ENCODE assay signal across 8 mouse cellular contexts in genomic region chr4:110285346-110286330, GRCm38 (mm10).
DNase-seq lines count a peak whose midpoint lies in the region; ATAC-seq and TF ChIP-seq lines count a peak whose summit lies in the region.

No protein-coding gene starts in this region.

- H3K27me3 ChIP-seq in kidney, postnatal 0 days (ENCODE audit: insufficient read depth, low read length): no peaks in the 10 kb centered on the region
- no peaks in the 10 kb centered on the region for H3K27me3 ChIP-seq in hindbrain, embryonic 14.5 days (ENCODE audit: control insufficient read depth, insufficient read depth, low read length)
- H3K27me3 ChIP-seq in midbrain, embryonic 13.5 days: peaks cover 6% of the 10 kb centered on the region; the same call in 1 of the 2 replicates
- 0 out of 2 replicates have a peak, but pooled peaks cover 2% of the 10 kb centered on the region for H3K27me3 ChIP-seq in kidney, adult 2 months (replicated peaks; ENCODE audit: control insufficient read depth, insufficient read depth, low read length)

- peak overlapping the region; percentile 41 for H3K4me2 ChIP-seq in kidney, postnatal 0 days (ENCODE audit: low read length)
- H3K4me2 ChIP-seq in hindbrain, embryonic 14.5 days (replicated peaks): peak overlapping the region; percentile 60
- H3K4me2 ChIP-seq in midbrain, embryonic 13.5 days (replicated peaks): peak overlapping the region; percentile 63

- H3K36me3 ChIP-seq in kidney, postnatal 0 days (ENCODE audit: insufficient read depth, low read length): no peaks in the 10 kb centered on the region
- H3K36me3 ChIP-seq in hindbrain, embryonic 14.5 days (replicated peaks; ENCODE audit: control insufficient read depth, insufficient read depth): no peaks in the 10 kb centered on the region
- no peaks in the 10 kb centered on the region for H3K36me3 ChIP-seq in midbrain, embryonic 13.5 days
- H3K36me3 ChIP-seq in kidney, adult 2 months (ENCODE audit: control insufficient read depth, insufficient read depth, low read length): no peaks in the 10 kb centered on the region

- WGBS in kidney, postnatal 0 days: 4% methylated on average over 15 of the region's 15 CpGs
- 7% methylated on average over 15 of the region's 15 CpGs for WGBS in hindbrain, embryonic 14.5 days
- WGBS in midbrain, embryonic 13.5 days: 3% methylated on average over 15 of the region's 15 CpGs
- WGBS in kidney, adult 2 months: 7% methylated on average over 15 of the region's 15 CpGs

- H3K9ac ChIP-seq in kidney, postnatal 0 days (ENCODE audit: low read depth, low read length): peak overlapping the region; percentile 23; the same call in 1 of the 2 replicates
- peak overlapping the region; percentile 92 for H3K9ac ChIP-seq in hindbrain, embryonic 14.5 days
- peak overlapping the region; percentile 89 for H3K9ac ChIP-seq in midbrain, embryonic 13.5 days (replicated peaks)

- ATAC-seq in kidney, postnatal 0 days (replicated peaks; ENCODE audit: low FRiP score, low read depth): no peak; the same call in 1 of the 2 replicates
- peak; percentile 60; the same call in 1 of the 2 replicates for ATAC-seq in hindbrain, embryonic 14.5 days (ENCODE audit: low FRiP score)
- peak; percentile 80 for ATAC-seq in midbrain, embryonic 13.5 days

- no peak for TF ChIP-seq CTCF in kidney, postnatal 0 days (IDR thresholded peaks at IDR 0.05; ENCODE audit: low read depth)
- no peak for TF ChIP-seq CTCF in kidney, adult 2 months (conservative IDR thresholded peaks at IDR 0.05; ENCODE audit: insufficient read depth, insufficient read length, low read depth, low read length)

- peak; percentile 52 for DNase-seq in kidney, postnatal 0 days (ENCODE audit: low spot score)
- DNase-seq in kidney, adult 9 months: no peak
- DNase-seq in cerebellum, postnatal 36 days: peak; percentile 45 to 63
- peak; percentile 76 for DNase-seq in hindbrain, embryonic 14.5 days (ENCODE audit: low spot score)
- DNase-seq in urinary bladder, postnatal 36 days (ENCODE audit: low spot score in 2 of 2): no peak
- no peak for DNase-seq in kidney, adult 2 months
- no peak for DNase-seq in ovary, postnatal 36 days (ENCODE audit: low spot score)

- no peak for TF ChIP-seq POLR2A in kidney, adult 2 months (IDR thresholded peaks at IDR 0.05; ENCODE audit: low read depth, low read length)

- H3K27ac ChIP-seq in kidney, postnatal 0 days: no peak overlapping the region
- peak overlapping the region; percentile 97 for H3K27ac ChIP-seq in hindbrain, embryonic 14.5 days
- peak overlapping the region; percentile 97 for H3K27ac ChIP-seq in midbrain, embryonic 13.5 days
- H3K27ac ChIP-seq in kidney, adult 2 months (ENCODE audit: insufficient read depth, low read depth, low read length): no peak overlapping the region

- no peaks in the 10 kb centered on the region for H3K9me3 ChIP-seq in kidney, postnatal 0 days (replicated peaks; ENCODE audit: low read length)
- no peaks in the 10 kb centered on the region for H3K9me3 ChIP-seq in hindbrain, embryonic 14.5 days (ENCODE audit: control insufficient read depth, low read length)
- H3K9me3 ChIP-seq in midbrain, embryonic 13.5 days: no peaks in the 10 kb centered on the region

- 0 out of 2 replicates have a peak, but pooled peaks cover 4% of the 10 kb centered on the region for H3K4me1 ChIP-seq in kidney, postnatal 0 days (replicated peaks; ENCODE audit: insufficient read depth, low read length)
- H3K4me1 ChIP-seq in hindbrain, embryonic 14.5 days (replicated peaks; ENCODE audit: control insufficient read depth, insufficient read depth, low read length): peaks cover 27% of the 10 kb centered on the region
- H3K4me1 ChIP-seq in midbrain, embryonic 13.5 days (replicated peaks): peaks cover 38% of the 10 kb centered on the region
- no peaks in the 10 kb centered on the region for H3K4me1 ChIP-seq in kidney, adult 2 months (ENCODE audit: control insufficient read depth, insufficient read depth, low read length)

- H3K4me3 ChIP-seq in kidney, postnatal 0 days (replicated peaks; ENCODE audit: low read depth, low read length): peak overlapping the region; percentile 11; the same call in 1 of the 2 replicates
- peak overlapping the region; percentile 56 for H3K4me3 ChIP-seq in hindbrain, embryonic 14.5 days (replicated peaks; ENCODE audit: low read length)
- peak overlapping the region; percentile 57 for H3K4me3 ChIP-seq in midbrain, embryonic 13.5 days (replicated peaks)
- H3K4me3 ChIP-seq in kidney, adult 2 months (ENCODE audit: insufficient read depth, low read depth, low read length): no peak overlapping the region

Comparison
In these comparisons a context has a peak if more than half of its experiments do, and no peak if none do; other contexts are left out.
1. DNase-seq: peak in kidney, postnatal 0 days (single experiment), cerebellum, postnatal 36 days (2 of 2) and hindbrain, embryonic 14.5 days (single experiment); none in kidney, adult 9 months (single experiment), urinary bladder, postnatal 36 days (0 of 2), kidney, adult 2 months (single experiment) and ovary, postnatal 36 days (single experiment).
2. H3K27ac ChIP-seq: peak in hindbrain, embryonic 14.5 days (single experiment) and midbrain, embryonic 13.5 days (single experiment); none in kidney, postnatal 0 days (single experiment) and kidney, adult 2 months (single experiment).
3. H3K9ac ChIP-seq: peak in every context shown above with its lines; median percentile 92 in hindbrain, embryonic 14.5 days; 89 in midbrain, embryonic 13.5 days; 23 in kidney, postnatal 0 days.
4. Peak in every context shown above with its lines, with median percentiles within 50 percentile points of each other: H3K4me2 ChIP-seq.